ENCODE assay signal across 18 mouse cellular contexts in genomic region chr9:102305432-102306100, GRCm38 (mm10). TPM values are rescaled to one million over a fixed set of nuclear protein-coding genes. Genes with fewer than 3 reads are reported as not detected.
DNase-seq lines count a peak whose midpoint lies in the region; ATAC-seq and TF ChIP-seq lines count a peak whose summit lies in the region.
"Had no signal": no experiment of that assay in that cellular context is flagged by ENCODE, and none has a peak within 500 bp of the region (broad histone marks: within the 10 kb centered on the region; RNA-seq: fewer than 3 reads in every experiment).

No protein-coding gene starts in this region.

- no peaks in the 10 kb centered on the region for H3K36me3 ChIP-seq in lung, embryonic 16.5 days (ENCODE audit: control insufficient read depth, insufficient read depth, low read length)
- no peaks in the 10 kb centered on the region for H3K36me3 ChIP-seq in stomach, postnatal 0 days (ENCODE audit: control insufficient read depth, insufficient read depth, low read length)
- H3K36me3 ChIP-seq: limb, embryonic 12.5 days; liver, embryonic 13.5 days; neural tube, embryonic 12.5 days had no signal

- intact Hi-C loops in heart, postnatal 14 days (cut with DNase I), result loop anchor here (2.0 kb wide), 1 partner anchor 49 kb away; the partner anchor contains the start of gene Ephb1

- TF ChIP-seq POLR2A in lung, adult 2 months (IDR thresholded peaks at IDR 0.05; ENCODE audit: borderline replicate concordance, extremely low read depth, low read depth, low read length), result no peak

- TF ChIP-seq EP300 in stomach, postnatal 0 days (optimal IDR thresholded peaks at IDR 0.05), result no peak

- no peaks in the 10 kb centered on the region for H3K9me3 ChIP-seq in lung, embryonic 16.5 days (ENCODE audit: control insufficient read depth, low read length)
- H3K9me3 ChIP-seq in stomach, postnatal 0 days (ENCODE audit: control insufficient read depth, low read length), result no peaks in the 10 kb centered on the region
- H3K9me3 ChIP-seq: forebrain, embryonic 13.5 days; limb, embryonic 12.5 days; liver, embryonic 13.5 days; neural tube, embryonic 12.5 days had no signal

- no peak overlapping the region for H3K4me3 ChIP-seq in lung, embryonic 16.5 days (ENCODE audit: low read length)
- no peak overlapping the region for H3K4me3 ChIP-seq in lung, adult 2 months (replicated peaks; ENCODE audit: extremely low read depth, low read depth, low read length)
- no peak overlapping the region for H3K4me3 ChIP-seq in stomach, postnatal 0 days (ENCODE audit: low read depth, low read length)
- H3K4me3 ChIP-seq: forebrain, embryonic 13.5 days; limb, embryonic 12.5 days; liver, embryonic 13.5 days; neural tube, embryonic 12.5 days had no signal

- no peak overlapping the region for H3K4me2 ChIP-seq in lung, embryonic 16.5 days (ENCODE audit: low read depth, low read length)
- no peak overlapping the region for H3K4me2 ChIP-seq in stomach, postnatal 0 days (replicated peaks; ENCODE audit: low read depth)
- H3K4me2 ChIP-seq: forebrain, embryonic 13.5 days; limb, embryonic 12.5 days; liver, embryonic 13.5 days; neural tube, embryonic 12.5 days had no signal

- 83% methylated on average over 7 of the region's 7 CpGs for WGBS in lung, embryonic 16.5 days
- 81% methylated on average over 7 of the region's 7 CpGs for WGBS in lung, adult 2 months
- 78% methylated on average over 7 of the region's 7 CpGs for WGBS in stomach, postnatal 0 days

- H3K4me1 ChIP-seq in lung, embryonic 16.5 days (replicated peaks; ENCODE audit: control insufficient read depth, insufficient read depth, low read length), result peaks cover 9% of the 10 kb centered on the region; the same call in 1 of the 2 replicates
- peaks cover 17% of the 10 kb centered on the region for H3K4me1 ChIP-seq in lung, adult 2 months (ENCODE audit: control insufficient read depth, insufficient read depth, low read length)
- H3K4me1 ChIP-seq in stomach, postnatal 0 days (replicated peaks; ENCODE audit: control insufficient read depth, insufficient read depth), result no peaks in the 10 kb centered on the region
- H3K4me1 ChIP-seq: liver, embryonic 13.5 days had no signal

- no peak for ATAC-seq in lung, embryonic 16.5 days (ENCODE audit: low read depth)
- 0 out of 2 replicates have a peak, but pooled peaks have one; percentile 26 for ATAC-seq in stomach, postnatal 0 days (ENCODE audit: low FRiP score, low TSS enrichment)
- ATAC-seq: forebrain, embryonic 13.5 days; inflammation-experienced regulatory T-cells, adult 6 months had no signal

- peak; percentile 28 for DNase-seq in heart, adult 8-10 months (ENCODE audit: low spot score)
- no peak for DNase-seq in heart, postnatal 14 days
- DNase-seq in lung, adult 2 months, result no peak
- peak; percentile 94 for DNase-seq in cerebellum, adult 9-10 months
- no peak for DNase-seq in stomach, postnatal 0 days (ENCODE audit: low spot score)
- DNase-seq in c-Kit-positive CD71-positive TER-119-positive erythroid progenitor cells, embryonic 14.5 days (ENCODE audit: low spot score), result no peak
- DNase-seq in frontal cortex, postnatal 25 days (ENCODE audit: low spot score in 2 of 2), result no peak
- DNase-seq: adrenal gland, postnatal 14 days; B cell, adult 2 months; liver, embryonic 13.5 days; lung, postnatal 14 days; right cerebral cortex, postnatal 25 days had no signal

- H3K9ac ChIP-seq in lung, embryonic 16.5 days (ENCODE audit: low read length), result no peak overlapping the region
- H3K9ac ChIP-seq in stomach, postnatal 0 days (ENCODE audit: low read length), result no peak overlapping the region
- H3K9ac ChIP-seq: forebrain, embryonic 13.5 days; limb, embryonic 12.5 days; liver, embryonic 13.5 days; neural tube, embryonic 12.5 days had no signal

- peak overlapping the region; percentile 73 for H3K27ac ChIP-seq in lung, embryonic 16.5 days (ENCODE audit: low read length)
- no peak overlapping the region for H3K27ac ChIP-seq in stomach, postnatal 0 days (replicated peaks)
- H3K27ac ChIP-seq: forebrain, embryonic 13.5 days; limb, embryonic 12.5 days; liver, embryonic 13.5 days; neural tube, embryonic 12.5 days had no signal

- H3K27me3 ChIP-seq in lung, embryonic 16.5 days (ENCODE audit: control insufficient read depth, insufficient read depth, low read depth, low read length), result no peaks in the 10 kb centered on the region
- H3K27me3 ChIP-seq in stomach, postnatal 0 days (ENCODE audit: control insufficient read depth, insufficient read depth, low read length), result no peaks in the 10 kb centered on the region
- H3K27me3 ChIP-seq: liver, embryonic 13.5 days had no signal

- TF ChIP-seq CTCF in lung, adult 2 months (IDR thresholded peaks at IDR 0.05; ENCODE audit: insufficient read depth, low read length), result no peak
- TF ChIP-seq CTCF in stomach, postnatal 0 days (IDR thresholded peaks at IDR 0.05; ENCODE audit: low read depth), result no peak

RNA-seq across cellular contexts. Expression of gene Ephb1, which starts 48.9 kb away (rescaled TPM):
- total RNA-seq in heart, adult 8-10 months (2022), result 10 to 100 TPM; 21.2 to 26.3 (median 24.3) TPM
- total RNA-seq in heart, postnatal 14 days (2021), result 10 to 100 TPM; 10.8 to 12.7 TPM
- 1.4 and 1.8 TPM in 2 replicates for polyA plus RNA-seq in lung, embryonic 16.5 days (2015; fragmentation: Nextera tagmentation; extraction: Ambion mirVana)
- polyA plus RNA-seq in lung, adult 2 months (2012; rRNA removed), result 1.00 and 1.1 TPM in 2 replicates
- polyA plus RNA-seq in stomach, postnatal 0 days (2015; fragmentation: Nextera tagmentation; extraction: Ambion mirVana), result 1.0 and 1.1 TPM in 2 replicates
- total RNA-seq: granulocyte monocyte progenitor cell, adult 5-6 weeks had no signal
- polyA plus RNA-seq: inflammation-experienced regulatory T-cells, adult 6 months had no signal

Comparison
In these comparisons a context has a peak if more than half of its experiments do, and no peak if none do; other contexts are left out.
1. DNase-seq: peak in heart, adult 8-10 months (single experiment) and cerebellum, adult 9-10 months (single experiment); none in heart, postnatal 14 days (0 of 2), lung, adult 2 months (single experiment), stomach, postnatal 0 days (single experiment), c-Kit-positive CD71-positive TER-119-positive erythroid progenitor cells, embryonic 14.5 days (single experiment) and frontal cortex, postnatal 25 days (0 of 2).